Mouse (Mus musculus) liver, embryonic 13.5 days (tissue): ENCODE measurements around the gene Tbx10. TPM values are rescaled to one million over a fixed set of nuclear protein-coding genes. Genes with fewer than 3 reads are reported as not detected.

ENCODE experiments used
- ATAC-seq: fragments of 200-750 bp; cut with Nextera tagmentation; 2 replicates; pipeline ENCODE4 v1.8.0; 2017; ENCODE audit warnings: low read depth, mild to moderate bottlenecking, moderate number of reproducible peaks, moderate library complexity
- DNase-seq: peaks from one replicate; pipeline ENCODE4 v3.0.0; 2022
- H3K27ac ChIP-seq: fragments of 300-500 bp; sonication (generic); 2 replicates; pipeline ENCODE4 v1.5.1; 2015; ENCODE audit warnings: moderate library complexity, mild to moderate bottlenecking, inconsistent platforms
- H3K27me3 ChIP-seq: fragments of 300-500 bp; sonication (generic); 2 replicates; pipeline ENCODE4 v1.6.1; 2015; ENCODE audit warnings: mild to moderate bottlenecking, inconsistent platforms
- H3K36me3 ChIP-seq: fragments of 300-500 bp; sonication (generic); 2 replicates; pipeline ENCODE4 v1.6.1; 2015; ENCODE audit warnings: mild to moderate bottlenecking, inconsistent platforms
- H3K4me1 ChIP-seq: fragments of 300-500 bp; sonication (generic); replicated peaks from 2 replicates; pipeline ENCODE4 v1.6.1; 2015; ENCODE audit warnings: inconsistent platforms
- H3K4me2 ChIP-seq: fragments of 300-500 bp; sonication (generic); 2 replicates; pipeline ENCODE4 v1.6.1; 2015; ENCODE audit warnings: inconsistent platforms, mild to moderate bottlenecking, moderate library complexity
- H3K4me3 ChIP-seq: fragments of 300-500 bp; sonication (generic); replicated peaks from 2 replicates; pipeline ENCODE4 v1.5.1; 2015; ENCODE audit warnings: mild to moderate bottlenecking, inconsistent platforms
- H3K9ac ChIP-seq: fragments of 300-500 bp; sonication (generic); 2 replicates; pipeline ENCODE4 v1.6.1; 2015; ENCODE audit warnings: mild to moderate bottlenecking, inconsistent platforms
- H3K9me3 ChIP-seq: fragments of 300-500 bp; sonication (generic); replicated peaks from 2 replicates; pipeline ENCODE4 v1.6.1; 2016; ENCODE audit warnings: inconsistent platforms
- WGBS: fragments of 180-500 bp; shearing (Covaris S2); methylation state at CpG from one replicate; pipeline ENCODE4 v1.1.7; 2015; ENCODE audit not compliant: insufficient replicate concordance; 5-methylcytosine and 5-hydroxymethylcytosine counted together
- polyA plus RNA-seq: library from polyadenylated mRNA; unstranded; fragments of >200 nt; fragmentation: Nextera tagmentation; extraction: Ambion mirVana; gene quantifications from 2 replicates; pipeline ENCODE4 v1.2.1, GENCODE M21; 2015

Gene Tbx10
- polyA plus RNA-seq, 1 experiment from 2014 or later, result 0.47 TPM

DNA sequence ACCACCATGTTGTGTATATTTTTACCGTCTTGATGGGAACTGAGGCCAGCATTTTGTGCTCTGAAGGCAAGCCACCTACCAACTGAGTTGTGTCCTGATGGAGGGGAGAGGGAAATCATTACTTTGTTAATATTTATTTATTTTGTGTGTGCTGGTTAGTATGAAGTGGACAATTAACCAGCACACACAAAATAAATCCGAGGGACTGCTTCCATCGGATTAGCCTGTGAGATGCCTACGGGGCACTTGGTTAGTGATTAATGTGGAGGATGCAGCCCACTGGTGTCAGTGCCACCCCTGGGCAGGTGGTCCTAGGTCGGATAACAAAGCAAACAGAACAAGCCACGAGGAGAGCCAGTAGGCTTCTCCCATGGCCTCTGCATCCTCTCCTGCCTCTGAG, 2.4 kb downstream of the Tbx10 start:
- DNase-seq (no peak), ATAC-seq (no peak)
- H3K36me3 ChIP-seq, result no peaks in the 10 kb centered on the region
- no peak overlapping the region for H3K4me3 ChIP-seq
- H3K4me1 ChIP-seq, result peaks cover 23% of the 10 kb centered on the region
- no peak overlapping the region for H3K4me2 ChIP-seq
- H3K27ac ChIP-seq, result no peak overlapping the region
- 63% methylated on average over 6 of the region's 6 CpGs for WGBS
- H3K27me3 ChIP-seq, result 0 out of 2 replicates have a peak, but pooled peaks cover 4% of the 10 kb centered on the region
- no peaks in the 10 kb centered on the region for H3K9me3 ChIP-seq
- H3K9ac ChIP-seq, result no peak overlapping the region

DNA sequence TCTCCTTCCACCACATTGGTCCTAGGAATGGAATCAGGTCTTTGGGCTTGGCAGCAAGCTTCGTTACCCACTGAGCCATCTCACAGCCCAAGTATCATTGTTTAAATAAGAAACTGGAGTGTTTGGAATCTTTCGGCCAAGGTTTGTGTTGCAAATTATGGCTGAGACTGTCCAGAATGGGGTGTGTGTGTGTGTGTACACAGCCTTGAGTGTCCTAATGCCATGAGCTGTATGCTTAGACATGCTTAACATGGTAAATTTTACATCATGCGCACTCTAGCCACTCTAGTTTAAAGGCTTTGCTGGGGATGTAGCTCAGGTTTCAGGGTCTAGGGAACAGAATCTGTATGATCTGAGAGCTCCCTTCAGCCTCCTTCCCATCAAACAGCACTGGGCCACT, 3.0 kb downstream of the Tbx10 start:
- H3K4me1 ChIP-seq, result peaks cover 24% of the 10 kb centered on the region
- no peak overlapping the region for H3K27ac ChIP-seq
- H3K4me2 ChIP-seq, result no peak overlapping the region
- H3K27me3 ChIP-seq, result 0 out of 2 replicates have a peak, but pooled peaks cover 4% of the 10 kb centered on the region
- H3K9me3 ChIP-seq, result no peaks in the 10 kb centered on the region
- H3K36me3 ChIP-seq, result no peaks in the 10 kb centered on the region
- ATAC-seq (no peak), DNase-seq (no peak)
- H3K4me3 ChIP-seq, result no peak overlapping the region
- H3K9ac ChIP-seq, result no peak overlapping the region
- 79% methylated on average over 3 of the region's 3 CpGs for WGBS

DNA sequence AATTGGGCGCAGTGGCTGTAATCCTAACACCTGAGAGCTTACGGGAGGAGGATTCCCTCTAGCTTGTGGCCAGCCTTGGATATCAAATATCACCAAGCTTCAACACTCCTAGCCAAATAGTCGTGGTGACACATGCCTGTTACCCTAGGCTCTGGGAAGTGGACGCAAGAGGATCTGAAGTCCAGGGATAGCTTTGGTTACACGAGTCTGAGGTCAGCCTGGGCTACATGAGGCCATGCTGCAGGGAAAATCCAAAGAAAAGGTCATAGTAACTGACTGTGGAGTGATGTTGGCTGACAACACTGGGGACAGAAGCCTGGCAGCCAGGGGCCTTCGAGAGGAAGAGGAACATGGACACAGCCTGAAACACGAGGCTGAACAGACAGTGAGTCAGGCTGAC, 3.6 kb downstream of the Tbx10 start:
- H3K9me3 ChIP-seq, result no peaks in the 10 kb centered on the region
- no peak overlapping the region for H3K27ac ChIP-seq
- H3K9ac ChIP-seq, result no peak overlapping the region
- 0 out of 2 replicates have a peak, but pooled peaks cover 4% of the 10 kb centered on the region for H3K27me3 ChIP-seq
- H3K4me3 ChIP-seq, result no peak overlapping the region
- H3K4me2 ChIP-seq, result no peak overlapping the region
- no peaks in the 10 kb centered on the region for H3K36me3 ChIP-seq
- DNase-seq (no peak), ATAC-seq (no peak)
- WGBS, result 50% methylated on average over 7 of the region's 7 CpGs
- H3K4me1 ChIP-seq, result peaks cover 30% of the 10 kb centered on the region

DNA sequence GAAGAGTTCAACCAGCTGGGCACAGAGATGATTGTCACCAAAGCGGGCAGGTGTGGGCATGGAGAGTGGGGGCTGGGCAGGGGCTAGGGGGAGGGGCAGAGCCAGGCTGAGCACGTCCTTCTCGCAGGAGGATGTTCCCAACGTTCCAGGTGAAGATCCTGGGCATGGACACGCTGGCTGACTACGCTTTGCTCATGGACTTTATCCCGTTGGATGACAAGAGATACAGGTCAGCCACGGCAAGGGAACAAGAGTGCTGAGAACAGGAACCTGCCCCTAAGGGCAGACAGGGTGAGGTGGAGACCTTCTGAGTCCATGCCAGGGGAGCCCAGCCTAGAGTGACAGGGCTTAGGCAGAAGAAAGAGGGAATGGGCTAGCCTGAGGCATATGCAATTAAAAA, 4.2 kb downstream of the Tbx10 start:
- no peak overlapping the region for H3K4me2 ChIP-seq
- H3K27me3 ChIP-seq, result 0 out of 2 replicates have a peak, but pooled peaks cover 4% of the 10 kb centered on the region
- 67% methylated on average over 8 of the region's 8 CpGs for WGBS
- no peak overlapping the region for H3K27ac ChIP-seq
- ATAC-seq (no peak), DNase-seq (no peak)
- no peak overlapping the region for H3K4me3 ChIP-seq
- peaks cover 36% of the 10 kb centered on the region for H3K4me1 ChIP-seq
- no peaks in the 10 kb centered on the region for H3K36me3 ChIP-seq
- no peak overlapping the region for H3K9ac ChIP-seq
- H3K9me3 ChIP-seq, result no peaks in the 10 kb centered on the region

DNA sequence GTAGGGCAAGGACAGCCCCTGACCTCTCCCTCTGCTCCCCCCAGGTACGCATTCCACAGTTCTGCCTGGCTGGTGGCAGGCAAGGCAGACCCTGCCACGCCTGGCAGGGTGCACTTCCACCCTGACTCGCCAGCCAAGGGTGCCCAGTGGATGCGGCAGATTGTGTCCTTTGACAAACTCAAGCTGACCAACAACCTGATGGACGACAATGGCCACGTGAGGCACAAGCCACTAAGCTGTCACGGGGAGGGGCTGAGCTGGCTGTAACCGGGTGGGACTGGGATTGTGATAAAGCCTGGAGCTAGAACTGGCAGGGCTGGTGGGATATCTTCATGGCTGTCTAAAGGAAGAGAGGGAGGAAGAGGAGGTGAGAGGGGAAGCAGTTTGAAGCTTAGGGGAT, 4.7 kb downstream of the Tbx10 start:
- 0 out of 2 replicates have a peak, but pooled peaks cover 3% of the 10 kb centered on the region for H3K27me3 ChIP-seq
- ATAC-seq, result no peak
- H3K9me3 ChIP-seq, result no peaks in the 10 kb centered on the region

DNA sequence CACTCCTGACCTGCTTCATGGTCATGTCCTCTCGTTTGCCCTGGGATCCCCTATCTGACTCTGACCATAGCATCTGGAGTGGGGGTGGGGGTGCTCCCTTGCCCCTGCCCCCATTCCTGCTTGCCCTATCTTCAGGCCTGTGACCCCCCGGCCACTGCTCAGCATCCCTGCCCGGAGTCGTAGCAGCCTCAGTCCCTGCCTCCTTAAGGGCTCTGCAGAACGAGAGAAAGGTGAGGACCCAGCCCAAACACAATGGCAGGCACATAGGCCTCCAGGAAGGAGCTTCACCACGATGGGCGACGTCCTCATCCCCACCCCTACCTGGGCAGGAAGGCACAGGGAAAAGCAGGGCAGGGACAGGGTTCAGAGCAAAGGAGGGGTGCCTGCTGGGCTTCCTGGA, 5.8 kb downstream of the Tbx10 start:
- ATAC-seq (no peak), DNase-seq (no peak)
- Histone ChIP-seq H3K4me3 (no peak overlapping the region), H3K36me3 (no peaks in the 10 kb centered on the region), H3K27ac (no peak overlapping the region), H3K9me3 (no peaks in the 10 kb centered on the region), H3K27me3 (no peaks in the 10 kb centered on the region), H3K9ac (no peak overlapping the region), H3K4me1 (peaks cover 38% of the 10 kb centered on the region), H3K4me2 (no peak overlapping the region)
- 65% methylated on average over 8 of the region's 8 CpGs for WGBS

More for the DNA sequence above, 4.7 kb downstream of the Tbx10 start:
- Histone ChIP-seq H3K27ac (no peak overlapping the region), H3K4me1 (peaks cover 40% of the 10 kb centered on the region), H3K9ac (no peak overlapping the region), H3K4me2 (no peak overlapping the region), H3K36me3 (no peaks in the 10 kb centered on the region), H3K4me3 (no peak overlapping the region)
- WGBS, result 52% methylated on average over 8 of the region's 8 CpGs
- DNase-seq, result no peak

DNA sequence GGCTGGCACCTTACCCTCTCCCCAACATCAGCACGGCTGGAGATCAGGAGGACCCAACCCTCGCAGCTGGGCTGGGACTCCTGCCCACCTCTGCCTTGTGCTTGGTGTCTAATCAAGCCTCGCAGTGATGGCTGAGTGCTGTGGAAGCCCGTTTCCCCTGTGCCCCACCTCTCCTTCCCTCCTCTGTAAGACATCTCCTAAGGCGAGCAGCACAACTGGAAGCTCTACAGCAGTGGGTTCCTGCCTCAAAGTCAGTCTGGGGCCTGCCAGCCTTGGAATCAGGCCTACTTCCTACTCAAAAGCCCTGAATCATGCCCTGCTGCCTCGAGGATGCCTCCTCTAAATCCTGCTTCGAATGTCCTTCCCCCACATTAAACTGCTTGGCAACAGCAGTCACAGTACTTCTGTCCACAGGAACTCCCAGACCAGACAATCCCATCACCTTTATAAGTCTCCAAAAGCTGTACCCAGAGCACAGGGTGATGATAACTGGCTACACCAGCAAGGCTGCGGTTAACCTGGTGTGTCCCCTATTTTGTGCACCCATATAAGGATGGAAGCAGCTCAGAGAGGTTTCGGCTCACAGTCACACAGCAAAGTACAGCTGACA, 6.7 kb downstream of the Tbx10 start:
- Histone ChIP-seq H3K36me3 (0 out of 2 replicates have a peak, but pooled peaks cover under 1% of the 10 kb centered on the region), H3K27ac (0 out of 2 replicates have a peak overlapping the region, but pooled peaks have one; percentile 64), H3K9ac (peak overlapping the region; percentile 60), H3K4me3 (peak overlapping the region; percentile 81), H3K9me3 (no peaks in the 10 kb centered on the region), H3K4me1 (peaks cover 38% of the 10 kb centered on the region), H3K4me2 (peak overlapping the region; percentile 90), H3K27me3 (no peaks in the 10 kb centered on the region)
- ATAC-seq, result no peak
- WGBS, result 70% methylated on average over 9 of the region's 9 CpGs
- DNase-seq, result no peak

DNA sequence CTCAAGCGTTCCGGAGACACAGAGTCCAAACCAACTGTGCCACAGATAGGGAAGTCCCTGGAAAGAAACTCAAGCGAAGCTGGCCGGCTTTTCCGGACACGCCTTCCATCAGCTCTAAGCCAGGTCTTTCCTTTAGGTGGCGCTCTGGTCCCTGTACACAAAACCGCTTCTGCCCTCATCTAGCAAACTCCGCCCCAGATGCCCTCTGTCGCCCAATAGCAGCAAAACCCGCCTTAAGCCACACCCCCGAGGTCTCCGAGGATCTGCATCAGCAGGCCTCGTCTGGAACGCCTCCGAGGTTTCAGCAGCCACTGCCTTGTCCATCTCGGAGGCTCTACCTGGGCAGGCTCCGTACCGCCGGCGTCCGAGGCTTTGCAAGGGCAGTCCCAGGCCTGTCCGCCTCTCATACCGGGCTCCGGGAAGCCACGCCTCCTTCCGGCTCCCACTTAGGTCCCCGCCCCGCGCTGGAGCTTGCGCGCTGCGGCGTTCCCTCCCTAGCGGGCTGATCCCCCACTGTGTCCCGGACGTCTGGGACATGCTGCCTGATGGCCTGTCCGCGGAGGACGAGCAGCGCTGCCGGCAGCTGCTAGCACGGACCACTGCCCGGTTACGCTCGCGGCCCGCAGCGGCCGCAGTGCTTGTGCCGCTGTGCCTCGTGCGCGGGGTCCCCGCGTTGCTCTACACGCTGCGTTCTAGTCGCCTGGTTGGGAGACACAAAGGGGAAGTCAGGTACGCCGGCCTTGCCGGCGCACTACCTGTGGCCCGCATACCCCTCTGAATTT, 7.8 kb downstream of the Tbx10 start, which contains the start of the genes Nudt8 and Gm49405:
Gene Nudt8 (plus strand): TSS at position 462 of the 782 bp plus-strand sequence.
Gene Gm49405 (plus strand): TSS at position 508 of the 782 bp plus-strand sequence.
- peak; percentile 97 for DNase-seq
- Histone ChIP-seq H3K4me3 (peak within 1 kb of the TSS; percentile 81), H3K27me3 (no peaks in the 10 kb centered on the region), H3K9me3 (no peaks in the 10 kb centered on the region), H3K4me1 (peaks cover 38% of the 10 kb centered on the region), H3K36me3 (peaks cover 6% of the 10 kb centered on the region), H3K9ac (peak within 1 kb of the TSS; percentile 84), H3K4me2 (peak within 1 kb of the TSS; percentile 90), H3K27ac (peak within 1 kb of the TSS; percentile 96)
- peak; percentile 89 for ATAC-seq
- under 1% methylated on average over 64 of the region's 64 CpGs for WGBS

DNA sequence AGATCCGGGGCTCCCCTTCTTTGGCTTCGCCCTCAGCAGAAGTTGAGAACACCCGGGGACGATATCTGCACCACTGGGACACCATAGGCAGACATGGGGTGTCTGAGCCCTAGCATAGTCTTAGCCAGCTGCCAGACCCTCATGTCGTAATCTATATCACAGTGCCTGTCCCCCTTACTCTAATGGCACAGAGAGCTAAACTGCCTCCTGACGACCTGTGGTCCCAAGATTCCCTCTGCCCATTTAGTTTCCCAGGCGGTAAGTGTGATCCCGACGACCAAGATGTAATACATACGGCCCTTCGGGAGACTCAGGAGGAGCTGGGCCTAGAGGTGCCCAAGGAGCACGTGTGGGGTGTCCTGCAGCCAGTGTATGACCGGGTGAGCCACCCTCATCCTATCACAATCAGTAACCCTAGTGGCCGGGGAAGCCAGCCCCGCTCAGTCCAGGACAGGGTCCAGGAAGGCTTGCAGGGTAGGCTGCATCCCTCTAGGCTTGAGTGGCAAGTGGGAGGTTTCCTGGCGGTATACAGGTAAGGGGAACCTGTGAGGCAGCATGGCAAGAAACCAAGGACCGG, 8.5 kb downstream of the Tbx10 start:
- Histone ChIP-seq H3K4me1 (peaks cover 38% of the 10 kb centered on the region), H3K4me3 (peak overlapping the region; percentile 81), H3K36me3 (peaks cover 11% of the 10 kb centered on the region), H3K9ac (peak overlapping the region; percentile 84), H3K9me3 (no peaks in the 10 kb centered on the region), H3K4me2 (peak overlapping the region; percentile 90), H3K27ac (peak overlapping the region; percentile 96), H3K27me3 (no peaks in the 10 kb centered on the region)
- no peak for DNase-seq
- WGBS, result 25% methylated on average over 17 of the region's 17 CpGs
- peak; percentile 2; the same call in 1 of the 2 replicates for ATAC-seq

DNA sequence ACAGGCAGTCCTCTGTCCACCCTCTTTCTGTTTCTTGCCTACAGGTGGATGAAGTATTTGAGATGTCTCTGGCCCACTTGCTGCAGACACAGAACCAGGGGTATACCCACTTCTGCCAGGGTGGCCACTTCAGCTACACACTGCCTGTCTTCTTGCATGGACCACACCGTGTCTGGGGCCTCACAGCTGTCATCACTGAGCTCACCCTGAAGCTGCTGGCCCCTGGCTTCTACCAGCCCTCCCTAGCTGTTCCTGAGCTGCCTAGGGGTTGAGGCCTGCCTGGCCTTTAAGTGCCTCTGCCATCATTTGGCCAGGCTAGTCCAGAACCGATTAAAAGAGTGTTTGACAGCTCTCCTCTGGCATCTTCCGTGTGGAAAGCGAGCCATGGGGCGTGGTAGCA, 9.2 kb downstream of the Tbx10 start:
- Histone ChIP-seq H3K4me1 (peaks cover 38% of the 10 kb centered on the region), H3K4me3 (no peak overlapping the region), H3K27ac (no peak overlapping the region), H3K27me3 (no peaks in the 10 kb centered on the region), H3K4me2 (peak overlapping the region; percentile 90), H3K36me3 (peaks cover 18% of the 10 kb centered on the region), H3K9ac (peak overlapping the region; percentile 84; the same call in 1 of the 2 replicates), H3K9me3 (no peaks in the 10 kb centered on the region)
- DNase-seq, result no peak
- ATAC-seq, result no peak
- WGBS, result 82% methylated on average over 5 of the region's 5 CpGs

DNA sequence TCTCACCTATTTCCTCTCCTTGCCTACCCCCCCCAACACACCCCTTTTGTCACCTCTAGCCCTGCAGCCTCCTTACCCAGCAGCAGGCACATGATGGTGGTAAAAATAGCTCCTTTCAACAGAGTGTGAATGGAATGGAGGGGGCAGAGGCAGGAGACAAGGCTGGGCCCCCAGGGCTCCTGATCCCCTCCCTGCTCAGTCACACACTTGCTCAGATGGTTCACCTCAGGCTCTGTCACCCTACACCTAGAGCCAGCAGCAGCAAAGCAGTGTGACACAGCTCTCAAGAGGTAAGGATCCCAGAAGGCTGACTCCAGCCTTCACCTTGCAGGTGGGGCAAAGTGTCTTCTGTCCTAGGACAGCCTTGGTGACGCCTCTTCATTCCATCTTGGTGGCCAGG, 10.6 kb downstream of the Tbx10 start, which contains the start of gene Doc2g:
Gene Doc2g (plus strand): TSS at position 202 of the 400 bp plus-strand sequence.
- peaks cover 36% of the 10 kb centered on the region for H3K4me1 ChIP-seq
- H3K27me3 ChIP-seq, result no peaks in the 10 kb centered on the region
- no peak within 1 kb of the TSS for H3K27ac ChIP-seq
- no peaks in the 10 kb centered on the region for H3K9me3 ChIP-seq
- no peak within 1 kb of the TSS for H3K9ac ChIP-seq
- DNase-seq (no peak), ATAC-seq (no peak)
- peaks cover 32% of the 10 kb centered on the region for H3K36me3 ChIP-seq
- H3K4me2 ChIP-seq, result no peak within 1 kb of the TSS
- WGBS, result 67% methylated on average over 1 of the region's 1 CpGs
- no peak within 1 kb of the TSS for H3K4me3 ChIP-seq
